Mouse (Mus musculus) hindbrain, embryonic 11.5 days (tissue): ENCODE measurements at regions not wholly inside any gene's neighbourhood (a gene's known extent, or its start where the extent isn't known, plus 50 kb on each side); places are given as distances from the start of the nearest gene placed in this dataset.

Source experiments
- ATAC-seq: fragments of 200-750 bp; cut with Nextera tagmentation; 2 replicates; pipeline ENCODE4 v1.8.0; 2017; ENCODE audit warnings: mild to moderate bottlenecking, moderate TSS enrichment, moderate library complexity; ENCODE audit not compliant: low FRiP score
- DNase-seq: peaks from one replicate; pipeline ENCODE4 v3.0.0-alpha.2; 2015; ENCODE audit warnings: low spot score
- H3K27ac ChIP-seq: fragments of 300-500 bp; sonication (generic); 2 replicates; pipeline ENCODE4 v1.5.1; 2014; ENCODE audit warnings: mild to moderate bottlenecking, low read depth, low read length
- H3K27me3 ChIP-seq: fragments of 300-500 bp; sonication (generic); 2 replicates; pipeline ENCODE4 v1.6.1; 2014; ENCODE audit warnings: mild to moderate bottlenecking, low read length, moderate library complexity, mixed read lengths; ENCODE audit not compliant: control insufficient read depth, insufficient read depth
- H3K36me3 ChIP-seq: fragments of 300-500 bp; sonication (generic); 2 replicates; pipeline ENCODE4 v1.6.1; 2014; ENCODE audit warnings: mild to moderate bottlenecking, low read length, moderate library complexity, mixed read lengths; ENCODE audit not compliant: control insufficient read depth, insufficient read depth
- H3K4me1 ChIP-seq: fragments of 300-500 bp; sonication (generic); replicated peaks from 2 replicates; pipeline ENCODE4 v1.6.1; 2014; ENCODE audit warnings: low read length, mixed read lengths; ENCODE audit not compliant: control insufficient read depth, insufficient read depth
- H3K4me2 ChIP-seq: fragments of 300-500 bp; sonication (generic); replicated peaks from 2 replicates; pipeline ENCODE4 v1.6.1; 2014; ENCODE audit warnings: mild to moderate bottlenecking, low read depth, low read length
- H3K4me3 ChIP-seq: fragments of 300-500 bp; sonication (generic); 2 replicates; pipeline ENCODE4 v1.5.1; 2014; ENCODE audit warnings: low read depth, low read length
- H3K9ac ChIP-seq: fragments of 300-500 bp; sonication (generic); 2 replicates; pipeline ENCODE4 v1.6.1; 2014; ENCODE audit warnings: low read depth, low read length
- H3K9me3 ChIP-seq: fragments of 300-500 bp; sonication (generic); 2 replicates; pipeline ENCODE4 v1.6.1; 2016; ENCODE audit warnings: low read length; ENCODE audit not compliant: control insufficient read depth
- WGBS: fragments of 180-500 bp; shearing (Covaris S2); extraction: QIAGEN DNeasy Blood & Tissue Kit; methylation state at CpG from one replicate; pipeline ENCODE4 v1.1.7; 2014; 5-methylcytosine and 5-hydroxymethylcytosine counted together

DNA sequence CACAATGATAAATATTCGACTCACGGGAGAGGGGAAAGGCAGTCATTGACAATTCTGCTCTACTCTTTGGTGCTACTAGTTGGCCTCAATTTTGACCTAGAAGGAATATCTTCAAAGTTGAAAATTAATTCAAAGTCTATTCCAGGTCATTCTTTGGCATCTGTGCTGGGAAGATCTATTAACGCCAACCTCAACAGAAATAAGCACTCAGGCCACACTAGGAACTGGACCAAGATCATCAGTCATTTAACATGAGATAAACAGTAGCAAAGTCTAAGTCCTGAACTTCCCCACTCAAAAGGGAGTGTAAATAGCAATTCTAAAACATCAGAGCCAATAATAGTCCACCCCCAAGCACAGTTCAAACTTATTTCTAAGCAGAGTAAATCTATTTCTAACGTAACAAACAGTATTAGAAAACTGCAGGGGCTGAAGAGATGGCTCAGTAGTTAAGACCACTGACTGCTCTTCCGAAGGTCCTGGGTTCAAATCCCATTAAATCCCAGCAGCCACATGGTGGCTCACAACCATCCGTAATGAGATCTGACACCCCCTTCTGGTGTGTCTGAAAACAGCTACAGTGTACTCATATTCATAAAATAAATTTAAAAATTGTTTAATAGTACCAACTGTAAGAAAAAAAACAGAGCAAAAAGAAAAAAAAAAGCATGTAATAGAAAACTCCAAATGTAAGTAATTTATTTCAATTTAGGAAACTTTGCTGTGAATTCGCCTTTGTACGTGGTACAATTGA lies 75.1 kb upstream of the Atp2b1 start:
- Histone ChIP-seq H3K9ac (no peak overlapping the region), H3K9me3 (no peaks in the 10 kb centered on the region; the same call in 1 of the 2 replicates), H3K4me3 (no peak overlapping the region), H3K36me3 (no peaks in the 10 kb centered on the region), H3K27ac (no peak overlapping the region), H3K4me2 (no peak overlapping the region), H3K27me3 (no peaks in the 10 kb centered on the region), H3K4me1 (no peaks in the 10 kb centered on the region)
- DNase-seq: no peak
- 92% methylated on average over 8 of the region's 8 CpGs for WGBS
- no peak for ATAC-seq

DNA sequence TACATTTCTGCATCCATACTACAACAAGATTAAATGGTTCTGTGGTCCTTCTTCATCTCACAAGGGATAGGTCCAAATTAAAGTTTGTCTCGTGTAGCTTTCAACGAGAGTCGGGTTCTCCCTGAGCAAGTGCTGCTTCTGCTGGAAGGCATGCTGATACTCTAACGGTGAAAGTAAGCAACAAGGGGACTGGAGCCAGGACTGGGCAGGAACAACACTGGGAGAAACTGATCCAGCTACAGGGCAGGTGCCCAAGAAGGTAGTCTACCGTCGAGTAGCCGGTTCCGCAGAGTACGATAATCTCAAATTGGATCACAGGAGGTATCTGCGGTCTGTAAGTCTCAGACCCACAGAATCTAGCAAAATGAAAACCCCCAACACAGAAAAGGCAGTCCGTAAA lies 74.2 kb upstream of the Atp2b1 start:
- Histone ChIP-seq H3K4me2 (no peak overlapping the region), H3K4me3 (no peak overlapping the region), H3K9ac (no peak overlapping the region), H3K4me1 (no peaks in the 10 kb centered on the region), H3K9me3 (no peaks in the 10 kb centered on the region; the same call in 1 of the 2 replicates), H3K27me3 (no peaks in the 10 kb centered on the region), H3K36me3 (no peaks in the 10 kb centered on the region), H3K27ac (no peak overlapping the region)
- no peak for ATAC-seq
- 90% methylated on average over 11 of the region's 11 CpGs for WGBS
- no peak for DNase-seq

DNA sequence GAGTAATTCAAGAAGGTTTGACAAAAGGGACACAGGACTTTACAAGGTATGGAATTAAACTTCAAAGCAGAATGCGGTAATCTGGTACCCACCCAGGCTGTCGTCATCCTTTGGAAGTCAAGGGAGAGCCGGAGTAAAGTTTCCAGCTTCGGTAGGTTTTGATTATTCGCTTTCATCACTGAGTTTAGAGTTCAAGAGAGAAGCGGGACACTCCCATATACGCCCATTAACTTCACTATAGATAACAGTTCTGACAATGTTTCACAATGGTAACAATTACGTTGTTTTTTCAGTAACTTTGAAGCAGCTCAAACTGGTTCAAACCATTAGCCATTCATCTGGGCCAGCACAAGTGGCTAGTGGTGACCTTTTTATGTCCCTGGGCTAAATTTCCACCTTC lies 73.8 kb upstream of the Atp2b1 start:
- ATAC-seq (no peak), DNase-seq (no peak)
- 94% methylated on average over 8 of the region's 8 CpGs for WGBS
- H3K36me3 ChIP-seq: no peaks in the 10 kb centered on the region
- no peak overlapping the region for H3K4me2 ChIP-seq
- no peaks in the 10 kb centered on the region for H3K27me3 ChIP-seq
- no peaks in the 10 kb centered on the region for H3K4me1 ChIP-seq
- H3K27ac ChIP-seq: no peak overlapping the region
- H3K9ac ChIP-seq: no peak overlapping the region
- H3K9me3 ChIP-seq: no peaks in the 10 kb centered on the region; the same call in 1 of the 2 replicates
- no peak overlapping the region for H3K4me3 ChIP-seq

DNA sequence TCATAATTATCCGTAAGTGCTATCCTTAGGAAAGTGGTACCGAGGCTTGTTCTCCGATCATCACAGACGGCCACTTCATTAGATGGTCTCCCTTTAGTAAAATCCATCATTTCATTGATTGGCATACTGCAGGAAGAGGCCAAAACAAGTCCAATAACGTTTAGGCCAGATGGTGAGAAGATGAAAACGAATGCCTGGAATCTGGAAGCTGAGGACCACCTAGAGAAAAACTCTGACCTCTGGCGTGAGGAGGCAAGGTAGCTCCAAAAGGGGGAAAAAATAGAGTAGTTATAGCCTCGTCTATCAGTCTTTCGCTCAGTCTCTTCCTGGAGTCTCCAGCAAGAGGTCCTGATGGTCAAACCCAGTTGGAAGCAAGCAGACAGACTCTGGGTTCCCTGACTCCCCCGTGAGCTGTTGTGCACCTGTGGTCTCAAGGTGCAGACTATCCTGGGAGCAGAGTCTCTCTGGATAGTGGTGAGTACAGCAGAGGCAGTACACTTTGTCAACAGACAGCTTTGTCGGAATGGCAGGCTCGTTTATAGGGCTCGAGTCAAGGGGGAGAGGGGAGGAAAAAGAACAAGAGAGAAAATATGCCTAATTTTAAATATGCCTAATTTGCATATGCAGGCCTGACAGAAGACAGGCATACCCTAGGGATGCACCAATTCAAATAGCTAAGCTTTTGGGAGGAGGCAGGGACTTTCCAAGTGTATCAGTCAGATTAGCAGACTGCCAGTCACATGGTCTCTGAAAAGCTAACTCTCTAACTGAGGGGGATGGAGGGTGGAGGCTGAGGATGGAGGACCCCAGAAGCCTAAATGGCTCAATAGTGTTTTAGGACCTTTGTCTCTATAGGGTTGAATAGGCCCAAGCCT lies 73.0 kb upstream of the Atp2b1 start:
- Histone ChIP-seq H3K4me3 (no peak overlapping the region), H3K27me3 (no peaks in the 10 kb centered on the region), H3K9me3 (peaks cover 2% of the 10 kb centered on the region; the same call in 1 of the 2 replicates), H3K36me3 (no peaks in the 10 kb centered on the region), H3K27ac (no peak overlapping the region), H3K4me1 (no peaks in the 10 kb centered on the region), H3K4me2 (no peak overlapping the region), H3K9ac (no peak overlapping the region)
- ATAC-seq (no peak), DNase-seq (no peak)
- 86% methylated on average over 13 of the region's 13 CpGs for WGBS

DNA sequence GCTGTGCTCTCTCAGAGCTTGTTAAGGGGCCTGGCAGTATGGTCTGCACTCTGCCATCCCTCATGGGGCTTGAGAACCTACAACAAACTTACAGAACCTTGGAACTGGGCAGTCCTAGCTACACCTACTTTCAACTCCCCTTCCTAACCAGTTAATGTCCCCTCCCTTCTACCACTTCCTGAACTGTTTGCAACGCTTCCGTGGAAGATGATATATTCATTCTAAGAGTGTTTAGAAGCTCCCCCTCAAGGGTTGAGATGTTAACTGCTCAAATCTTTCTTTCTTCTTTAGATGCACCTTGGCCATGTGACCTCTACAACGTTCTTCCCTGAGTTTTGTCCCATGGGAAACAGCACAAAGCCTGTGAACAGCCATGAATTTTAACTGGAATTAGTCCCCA lies 72.3 kb upstream of the Atp2b1 start:
- ATAC-seq (no peak), DNase-seq (no peak)
- H3K27ac ChIP-seq: no peak overlapping the region
- H3K27me3 ChIP-seq: no peaks in the 10 kb centered on the region
- 90% methylated on average over 3 of the region's 3 CpGs for WGBS
- peaks cover 2% of the 10 kb centered on the region; the same call in 1 of the 2 replicates for H3K9me3 ChIP-seq
- no peak overlapping the region for H3K9ac ChIP-seq
- no peaks in the 10 kb centered on the region for H3K4me1 ChIP-seq
- H3K4me2 ChIP-seq: no peak overlapping the region
- H3K36me3 ChIP-seq: no peaks in the 10 kb centered on the region
- no peak overlapping the region for H3K4me3 ChIP-seq

DNA sequence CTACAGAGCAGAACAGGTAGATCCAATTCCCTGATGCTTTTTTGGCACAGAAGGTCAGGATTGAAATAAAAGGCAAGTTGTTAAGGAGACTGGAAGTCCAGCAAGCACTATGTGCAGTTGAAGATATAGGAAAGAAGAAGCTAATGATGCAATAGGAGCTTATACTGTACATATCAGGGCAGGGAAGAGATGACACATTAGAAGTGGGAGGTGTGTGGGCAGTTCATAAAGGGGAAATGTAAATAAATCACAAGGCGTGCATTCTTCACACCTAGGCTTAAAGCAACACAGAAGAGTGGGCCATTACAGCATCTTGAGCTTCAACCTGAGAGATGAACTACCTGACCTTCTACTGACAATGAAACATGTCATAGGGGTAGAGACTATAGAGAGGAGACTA lies 71.5 kb upstream of the Atp2b1 start:
- no peak for ATAC-seq
- no peaks in the 10 kb centered on the region for H3K4me1 ChIP-seq
- H3K9me3 ChIP-seq: peaks cover 2% of the 10 kb centered on the region; the same call in 1 of the 2 replicates
- H3K27ac ChIP-seq: no peak overlapping the region
- no peaks in the 10 kb centered on the region for H3K36me3 ChIP-seq
- WGBS: 93% methylated on average over 1 of the region's 1 CpGs
- no peak overlapping the region for H3K9ac ChIP-seq
- H3K4me2 ChIP-seq: no peak overlapping the region
- no peak for DNase-seq
- no peaks in the 10 kb centered on the region for H3K27me3 ChIP-seq
- no peak overlapping the region for H3K4me3 ChIP-seq

DNA sequence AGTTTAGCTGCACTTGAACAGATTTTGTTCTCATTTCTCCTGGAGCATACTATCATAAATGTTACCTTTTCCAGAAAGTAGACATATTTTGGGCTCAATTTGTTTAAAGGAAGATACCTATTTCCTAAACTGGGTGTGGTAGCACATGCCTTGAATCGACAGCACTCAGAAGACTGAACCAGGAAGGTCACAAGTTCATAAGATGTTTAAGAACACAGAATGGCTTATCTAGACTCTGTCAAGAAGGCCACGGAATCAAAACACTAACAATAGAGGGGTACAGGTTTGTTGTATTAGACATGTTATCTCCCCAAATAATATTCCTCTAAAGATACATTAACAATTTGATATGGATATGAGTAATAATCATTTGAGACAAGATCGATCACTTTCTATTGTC lies 64.4 kb upstream of the Atp2b1 start:
- no peak overlapping the region for H3K9ac ChIP-seq
- 85% methylated on average over 3 of the region's 3 CpGs for WGBS
- H3K9me3 ChIP-seq: peaks cover 2% of the 10 kb centered on the region; the same call in 1 of the 2 replicates
- no peak overlapping the region for H3K4me2 ChIP-seq
- no peaks in the 10 kb centered on the region for H3K36me3 ChIP-seq
- no peaks in the 10 kb centered on the region for H3K4me1 ChIP-seq
- no peak overlapping the region for H3K4me3 ChIP-seq
- H3K27me3 ChIP-seq: no peaks in the 10 kb centered on the region
- H3K27ac ChIP-seq: no peak overlapping the region
- DNase-seq (no peak), ATAC-seq (no peak)

DNA sequence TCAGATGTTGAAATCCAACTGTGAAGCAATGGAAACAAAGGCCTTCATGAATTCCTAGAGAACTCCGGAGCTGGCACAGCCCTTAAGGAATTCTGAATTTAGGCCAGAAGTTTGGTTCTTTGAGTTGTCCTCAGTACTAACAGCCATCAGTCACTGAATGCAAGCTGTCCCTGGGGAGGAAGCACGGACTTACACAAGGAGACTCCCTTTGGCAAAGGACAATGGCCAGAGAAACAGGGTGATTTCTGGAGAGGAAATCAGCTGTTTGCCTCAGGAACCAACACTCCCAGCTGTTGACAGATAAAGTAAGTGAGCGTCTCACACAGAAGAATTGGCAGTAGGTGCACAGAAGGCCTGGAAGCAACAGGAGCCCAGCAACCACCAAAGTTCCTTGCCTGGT lies 56.8 kb upstream of the Atp2b1 start:
- ATAC-seq (no peak), DNase-seq (no peak)
- 53% methylated on average over 3 of the region's 3 CpGs for WGBS
- H3K27ac ChIP-seq: no peak overlapping the region
- no peaks in the 10 kb centered on the region for H3K9me3 ChIP-seq
- no peaks in the 10 kb centered on the region for H3K27me3 ChIP-seq
- no peak overlapping the region for H3K4me2 ChIP-seq
- H3K4me1 ChIP-seq: no peaks in the 10 kb centered on the region
- H3K36me3 ChIP-seq: no peaks in the 10 kb centered on the region
- H3K9ac ChIP-seq: no peak overlapping the region
- H3K4me3 ChIP-seq: no peak overlapping the region
